9 mouse cellular contexts compared by ENCODE assay signal in the genomic region with DNA sequence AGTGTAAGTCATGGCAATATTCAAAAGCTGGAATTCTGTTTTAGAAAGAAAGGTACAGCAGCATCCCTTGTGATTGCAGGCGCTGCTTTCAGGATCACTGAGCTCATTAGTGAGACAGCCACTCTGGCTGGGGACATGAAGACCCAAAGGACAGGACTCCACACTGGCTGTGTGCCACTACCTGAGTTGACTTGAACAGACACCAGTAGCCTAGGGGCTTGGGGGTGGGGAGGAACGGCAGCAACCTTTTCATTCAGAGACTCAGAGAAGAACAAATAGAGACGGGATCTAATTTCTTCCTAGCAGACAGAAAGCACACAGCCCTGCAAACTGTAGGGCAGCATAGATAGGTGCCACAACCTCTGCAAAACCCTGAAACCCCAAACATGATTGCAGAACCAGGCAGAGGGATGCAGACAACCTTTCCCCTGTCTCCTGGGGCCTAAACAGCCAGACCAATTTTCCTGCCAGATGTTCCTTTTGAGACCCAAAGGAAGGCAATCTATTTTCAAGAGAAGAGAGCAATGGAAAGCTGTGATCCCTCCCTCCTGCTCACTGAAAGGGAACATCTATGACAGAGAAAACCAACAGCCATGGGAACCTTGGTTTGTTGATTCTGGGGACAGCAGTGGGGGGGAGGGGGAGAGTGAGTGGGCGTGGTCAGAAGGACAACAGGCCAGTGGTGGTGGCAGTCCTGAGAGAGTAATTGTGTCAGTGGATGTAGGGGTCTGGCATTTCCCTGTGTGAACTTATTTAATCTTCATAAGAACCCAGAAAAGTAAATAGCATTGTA. TPM values are rescaled to one million over a fixed set of nuclear protein-coding genes. Genes with fewer than 3 reads are reported as not detected.
DNase-seq lines count a peak whose midpoint lies in the region; ATAC-seq and TF ChIP-seq lines count a peak whose summit lies in the region.
"Had no signal": no experiment of that assay in that cellular context is flagged by ENCODE, and none has a peak within 500 bp of the region (broad histone marks: within the 10 kb centered on the region; RNA-seq: fewer than 3 reads in every experiment).

No protein-coding gene starts in this region.

- ATAC-seq in forebrain, embryonic 14.5 days: 0 out of 2 replicates have a peak, but pooled peaks have one; percentile 27
- 0 out of 2 replicates have a peak, but pooled peaks have one; percentile 20 for ATAC-seq in limb, embryonic 14.5 days (ENCODE audit: low FRiP score, low read depth)
- ATAC-seq in activated CD4-positive, CD25-positive, alpha-beta regulatory T cell, adult 4 months: no peak

- H3K36me3 ChIP-seq in forebrain, embryonic 14.5 days (ENCODE audit: control insufficient read depth, insufficient read depth, low read length): no peaks in the 10 kb centered on the region
- no peaks in the 10 kb centered on the region for H3K36me3 ChIP-seq in limb, embryonic 14.5 days (ENCODE audit: control insufficient read depth, insufficient read depth, low read length)

- peak; percentile 95 for DNase-seq in heart, adult 11 months
- no peak for DNase-seq in heart, postnatal 25 days (ENCODE audit: low spot score)
- DNase-seq in brain, embryonic 14.5 days (ENCODE audit: low read depth): peak; percentile 79
- peak; percentile 39 for DNase-seq in forebrain, embryonic 14.5 days (ENCODE audit: low spot score)
- DNase-seq in limb, embryonic 14.5 days (ENCODE audit: low spot score): no peak
- DNase-seq in thymus, postnatal 0 days (ENCODE audit: low spot score): no peak
- DNase-seq in layer of hippocampus, adult 8-10 months (ENCODE audit: low spot score in 2 of 2): no peak

- H3K27me3 ChIP-seq in forebrain, embryonic 14.5 days (replicated peaks; ENCODE audit: control insufficient read depth, insufficient read depth, low read length): no peaks in the 10 kb centered on the region
- no peaks in the 10 kb centered on the region for H3K27me3 ChIP-seq in limb, embryonic 14.5 days (ENCODE audit: control insufficient read depth, insufficient read depth, low read length)

- H3K4me3 ChIP-seq in forebrain, embryonic 14.5 days (ENCODE audit: low read depth, low read length): no peak overlapping the region
- no peak overlapping the region for H3K4me3 ChIP-seq in limb, embryonic 14.5 days (replicated peaks; ENCODE audit: low read length)
- H3K4me3 ChIP-seq: erythroblast, embryonic 14.5 days had no signal

- peak overlapping the region; percentile 10; the same call in 1 of the 2 replicates for H3K27ac ChIP-seq in forebrain, embryonic 14.5 days (ENCODE audit: low read depth, low read length)
- peak overlapping the region; percentile 15; the same call in 1 of the 2 replicates for H3K27ac ChIP-seq in limb, embryonic 14.5 days (replicated peaks; ENCODE audit: low read depth, low read length)

- WGBS in forebrain, embryonic 14.5 days: 15% methylated on average over 4 of the region's 4 CpGs
- WGBS in limb, embryonic 14.5 days: 22% methylated on average over 4 of the region's 4 CpGs

- no peak overlapping the region for H3K9ac ChIP-seq in forebrain, embryonic 14.5 days (ENCODE audit: low read length)
- no peak overlapping the region for H3K9ac ChIP-seq in limb, embryonic 14.5 days (ENCODE audit: low read depth, low read length, severe bottlenecking)

- peaks cover 19% of the 10 kb centered on the region for H3K4me1 ChIP-seq in forebrain, embryonic 14.5 days (ENCODE audit: control insufficient read depth, insufficient read depth, low read length)
- peaks cover 17% of the 10 kb centered on the region for H3K4me1 ChIP-seq in limb, embryonic 14.5 days (ENCODE audit: control insufficient read depth, insufficient read depth, low read length)

- no peak overlapping the region for H3K4me2 ChIP-seq in forebrain, embryonic 14.5 days (ENCODE audit: low read length)
- H3K4me2 ChIP-seq in limb, embryonic 14.5 days (replicated peaks; ENCODE audit: low read depth, low read length, severe bottlenecking): no peak overlapping the region

- H3K9me3 ChIP-seq in forebrain, embryonic 14.5 days (replicated peaks; ENCODE audit: control insufficient read depth, low read length): no peaks in the 10 kb centered on the region
- no peaks in the 10 kb centered on the region for H3K9me3 ChIP-seq in limb, embryonic 14.5 days (ENCODE audit: control insufficient read depth, low read length)

- no peak for TF ChIP-seq CTCF in brain, embryonic 14.5 days (IDR thresholded peaks at IDR 0.05; ENCODE audit: borderline replicate concordance, extremely low read depth, insufficient read depth, insufficient read length)

- intact Hi-C loops in heart, postnatal 25 days (cut with DNase I): loop anchor here (5.0 kb wide), 1 partner anchor 58 kb away; a partner anchor contains a TSS

- no peak for TF ChIP-seq POLR2A in brain, embryonic 14.5 days (IDR thresholded peaks at IDR 0.05; ENCODE audit: borderline replicate concordance, extremely low read depth, insufficient read depth, insufficient read length, poor library complexity, severe bottlenecking)
- TF ChIP-seq POLR2A in limb, embryonic 14.5 days (IDR thresholded peaks at IDR 0.05; ENCODE audit: borderline replicate concordance, extremely low read depth, insufficient read depth, insufficient read length): no peak

RNA-seq across cellular contexts. Expression of a gene that starts 57.2 kb away (rescaled TPM):
- 100 to 1,000 TPM in 1 of 2 experiments, 10 to 100 TPM in 1; 94.9 to 102 TPM for total RNA-seq in heart, postnatal 25 days (2021)
- polyA plus RNA-seq in brain, embryonic 14.5 days (2012; rRNA removed): 4.2 and 8.7 TPM in 2 replicates
- 8.9 and 9.3 TPM in 2 replicates for polyA plus RNA-seq in forebrain, embryonic 14.5 days (2014; fragmentation: Nextera tagmentation; extraction: Ambion mirVana)
- polyA plus RNA-seq in limb, embryonic 14.5 days (2012; rRNA removed): 10.5 and 12.6 TPM in 2 replicates
- polyA plus RNA-seq in limb, embryonic 14.5 days (2014; fragmentation: Nextera tagmentation; extraction: Ambion mirVana): 16.4 and 19.0 TPM in 2 replicates
- polyA plus RNA-seq in thymus, postnatal 0 days (2015; fragmentation: Nextera tagmentation; extraction: Ambion mirVana): 2.1 TPM in 2 replicates
- not detected for polyA plus RNA-seq in activated CD4-positive, CD25-positive, alpha-beta regulatory T cell, adult 4 months (2017; shearing (Covaris generic))
- total RNA-seq in layer of hippocampus, adult 8-10 months (2022): 10 to 100 TPM; 54.6 to 70.2 (median 64.5) TPM
- polyA plus RNA-seq: erythroblast, embryonic 14.5 days had no signal

Comparison
In these comparisons a context has a peak if more than half of its experiments do, and no peak if none do; other contexts are left out.
1. DNase-seq: peak in heart, adult 11 months (single experiment), brain, embryonic 14.5 days (single experiment) and forebrain, embryonic 14.5 days (single experiment); none in heart, postnatal 25 days (single experiment), limb, embryonic 14.5 days (single experiment), thymus, postnatal 0 days (single experiment) and layer of hippocampus, adult 8-10 months (0 of 2).